Mouse (Mus musculus) liver, adult 2 months (tissue): ENCODE measurements at regions not wholly inside any gene's neighbourhood (a gene's known extent, or its start where the extent isn't known, plus 50 kb on each side); places are given as distances from the start of the nearest gene placed in this dataset.

Experiments used
- CTCF ChIP-seq: fragments of 200-500 bp; IDR thresholded peaks from 2 replicates; pipeline ENCODE4 v1.5.1; 2011; ENCODE audit warnings: low read depth, low read length, control low read depth
- POLR2A ChIP-seq: fragments of 200-500 bp; IDR thresholded peaks from 2 replicates; pipeline ENCODE4 v1.6.1; 2011; ENCODE audit warnings: low read length, control low read depth; ENCODE audit not compliant: insufficient read depth; ENCODE audit errors: extremely low read depth

DNA sequence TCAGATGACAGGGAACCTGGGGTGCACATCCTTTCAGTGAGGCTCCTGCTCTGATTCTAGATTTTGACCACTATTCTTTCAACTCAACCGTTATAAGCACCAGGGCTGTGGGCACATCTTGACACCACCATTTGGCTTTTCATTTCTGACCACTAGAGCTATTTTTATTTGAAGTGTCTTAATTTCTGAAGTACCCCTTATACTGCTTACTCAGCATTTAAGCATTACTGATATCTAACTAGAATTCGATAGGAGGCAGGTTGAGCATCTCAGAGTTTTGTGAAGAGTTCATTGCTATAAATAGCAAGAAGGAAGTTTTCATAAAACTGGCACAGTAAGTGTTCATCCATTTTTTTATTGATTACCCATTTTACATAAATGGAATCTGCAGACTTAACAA lies 362.4 kb downstream of the Rnf144b start:
- no peak for TF ChIP-seq CTCF
- TF ChIP-seq POLR2A: no peak
